Mouse (Mus musculus): ENCODE results near the gene Sertm1. TPM values are rescaled to one million over a fixed set of nuclear protein-coding genes. Genes with fewer than 3 reads are reported as not detected.

Gene Sertm1
- polyA plus RNA-seq, 1 experiment from 2014 or later: 0.17 TPM

Other genes with a start within 250 kb of the Sertm1 start
- gene Supt20, start 223.1 kb downstream of the Sertm1 start, polyA plus RNA-seq (2016; fragmentation: Nextera tagmentation; extraction: Ambion mirVana): 105 and 112 TPM in 2 replicates
- 0.93 TPM in 1 of 2 replicates, not detected in the other for gene Gm21958, start 201.5 kb downstream of the Sertm1 start, polyA plus RNA-seq (2016; fragmentation: Nextera tagmentation; extraction: Ambion mirVana)
- 143 and 175 TPM in 2 replicates for gene Exosc8, start 180.5 kb downstream of the Sertm1 start, polyA plus RNA-seq (2016; fragmentation: Nextera tagmentation; extraction: Ambion mirVana)
- 37.0 and 41.5 TPM in 2 replicates for gene Alg5, start 180.3 kb downstream of the Sertm1 start, polyA plus RNA-seq (2016; fragmentation: Nextera tagmentation; extraction: Ambion mirVana)
- 0.19 and 0.25 TPM in 2 replicates for gene Smad9, start 160.3 kb downstream of the Sertm1 start, polyA plus RNA-seq (2016; fragmentation: Nextera tagmentation; extraction: Ambion mirVana)
- gene Rfxap, start 108.1 kb downstream of the Sertm1 start, polyA plus RNA-seq (2016; fragmentation: Nextera tagmentation; extraction: Ambion mirVana): 32.9 and 39.5 TPM in 2 replicates
- 2.1 and 2.9 TPM in 2 replicates for gene Ccna1, start 139.6 kb upstream of the Sertm1 start, polyA plus RNA-seq (2016; fragmentation: Nextera tagmentation; extraction: Ambion mirVana)
- 41.5 and 55.9 TPM in 2 replicates for gene Spg20, start 196.2 kb upstream of the Sertm1 start, polyA plus RNA-seq (2016; fragmentation: Nextera tagmentation; extraction: Ambion mirVana)
- 0.06 and 0.10 TPM in 2 replicates for gene Ccdc169, start 221.5 kb upstream of the Sertm1 start, polyA plus RNA-seq (2016; fragmentation: Nextera tagmentation; extraction: Ambion mirVana)

Data from hindbrain, embryonic 10.5 days (tissue).